Mouse (Mus musculus): Measurements from ENCODE around the gene Poln. TPM values are rescaled to one million over a fixed set of nuclear protein-coding genes. Genes with fewer than 3 reads are reported as not detected.

Gene Poln
- polyA plus RNA-seq, 1 experiment = 2.3 TPM

- Histone ChIP-seq H3K4me3 (ENCODE audit: control insufficient read depth, insufficient read depth, low read length) (no peak overlapping the region), H3K4me1 (replicated peaks; ENCODE audit: control insufficient read depth, insufficient read depth, low read length) (no peaks in the 10 kb centered on the region), H3K27ac (ENCODE audit: control insufficient read depth, insufficient read depth, low read length) (no peak overlapping the region), H3K36me3 (ENCODE audit: control insufficient read depth, insufficient read depth, low read length) (no peaks in the 10 kb centered on the region), H3K27me3 (ENCODE audit: control insufficient read depth, insufficient read depth, low read length) (no peaks in the 10 kb centered on the region)
- DNase-seq = no peak
- 92% methylated on average over 3 of the region's 3 CpGs for WGBS
- no peak for TF ChIP-seq POLR2A (IDR thresholded peaks at IDR 0.05; ENCODE audit: control insufficient read depth, extremely low read depth, insufficient read depth, low read length, poor library complexity)
- TF ChIP-seq CTCF (IDR thresholded peaks at IDR 0.05; ENCODE audit: borderline replicate concordance, control insufficient read depth, extremely low read depth, insufficient read depth, low read length, poor library complexity) = no peak
These were observed 50.0 kb downstream of the Poln start for GRCm38 (mm10) chr5:34119121-34119856.

GRCm38 (mm10) chr5:34105681-34106080, 63.6 kb downstream of the Poln start:
- Histone ChIP-seq H3K36me3 (ENCODE audit: control insufficient read depth, insufficient read depth, low read length) (no peaks in the 10 kb centered on the region), H3K4me3 (ENCODE audit: control insufficient read depth, insufficient read depth, low read length) (no peak overlapping the region), H3K4me1 (replicated peaks; ENCODE audit: control insufficient read depth, insufficient read depth, low read length) (no peaks in the 10 kb centered on the region), H3K27ac (ENCODE audit: control insufficient read depth, insufficient read depth, low read length) (no peak overlapping the region), H3K27me3 (ENCODE audit: control insufficient read depth, insufficient read depth, low read length) (no peaks in the 10 kb centered on the region)
- DNase-seq = no peak
- 79% methylated on average over 1 of the region's 1 CpGs for WGBS
- TF ChIP-seq POLR2A (IDR thresholded peaks at IDR 0.05; ENCODE audit: control insufficient read depth, extremely low read depth, insufficient read depth, low read length, poor library complexity) (no peak), CTCF (IDR thresholded peaks at IDR 0.05; ENCODE audit: borderline replicate concordance, control insufficient read depth, extremely low read depth, insufficient read depth, low read length, poor library complexity) (no peak)

GRCm38 (mm10) chr5:34097333-34097732, 71.9 kb downstream of the Poln start:
- 16% methylated on average over 1 of the region's 1 CpGs for WGBS

GRCm38 (mm10) chr5:34093021-34093420, 76.2 kb downstream of the Poln start:
- Histone ChIP-seq H3K36me3 (ENCODE audit: control insufficient read depth, insufficient read depth, low read length) (no peaks in the 10 kb centered on the region), H3K27me3 (ENCODE audit: control insufficient read depth, insufficient read depth, low read length) (no peaks in the 10 kb centered on the region), H3K27ac (ENCODE audit: control insufficient read depth, insufficient read depth, low read length) (no peak overlapping the region), H3K4me3 (ENCODE audit: control insufficient read depth, insufficient read depth, low read length) (no peak overlapping the region), H3K4me1 (replicated peaks; ENCODE audit: control insufficient read depth, insufficient read depth, low read length) (no peaks in the 10 kb centered on the region)
- 62% methylated on average over 2 of the region's 2 CpGs for WGBS
- TF ChIP-seq CTCF (IDR thresholded peaks at IDR 0.05; ENCODE audit: borderline replicate concordance, control insufficient read depth, extremely low read depth, insufficient read depth, low read length, poor library complexity) = no peak
- no peak for TF ChIP-seq POLR2A (IDR thresholded peaks at IDR 0.05; ENCODE audit: control insufficient read depth, extremely low read depth, insufficient read depth, low read length, poor library complexity)
- no peak for DNase-seq

More at GRCm38 (mm10) chr5:34097333-34097732, 71.9 kb downstream of the Poln start:
- no peaks in the 10 kb centered on the region for H3K36me3 ChIP-seq (ENCODE audit: control insufficient read depth, insufficient read depth, low read length)
- no peak for TF ChIP-seq POLR2A (IDR thresholded peaks at IDR 0.05; ENCODE audit: control insufficient read depth, extremely low read depth, insufficient read depth, low read length, poor library complexity)
- no peak for TF ChIP-seq CTCF (IDR thresholded peaks at IDR 0.05; ENCODE audit: borderline replicate concordance, control insufficient read depth, extremely low read depth, insufficient read depth, low read length, poor library complexity)
- no peak overlapping the region for H3K4me3 ChIP-seq (ENCODE audit: control insufficient read depth, insufficient read depth, low read length)
- no peak overlapping the region for H3K27ac ChIP-seq (ENCODE audit: control insufficient read depth, insufficient read depth, low read length)
- no peaks in the 10 kb centered on the region for H3K27me3 ChIP-seq (ENCODE audit: control insufficient read depth, insufficient read depth, low read length)
- no peaks in the 10 kb centered on the region for H3K4me1 ChIP-seq (replicated peaks; ENCODE audit: control insufficient read depth, insufficient read depth, low read length)
- peak; percentile 57 for DNase-seq

- Histone ChIP-seq H3K27ac (ENCODE audit: control insufficient read depth, insufficient read depth, low read length) (no peak overlapping the region), H3K36me3 (ENCODE audit: control insufficient read depth, insufficient read depth, low read length) (no peaks in the 10 kb centered on the region), H3K4me1 (replicated peaks; ENCODE audit: control insufficient read depth, insufficient read depth, low read length) (no peaks in the 10 kb centered on the region), H3K27me3 (ENCODE audit: control insufficient read depth, insufficient read depth, low read length) (no peaks in the 10 kb centered on the region), H3K4me3 (ENCODE audit: control insufficient read depth, insufficient read depth, low read length) (no peak overlapping the region)
- 88% methylated on average over 3 of the region's 3 CpGs for WGBS
- TF ChIP-seq CTCF (IDR thresholded peaks at IDR 0.05; ENCODE audit: borderline replicate concordance, control insufficient read depth, extremely low read depth, insufficient read depth, low read length, poor library complexity) (no peak), POLR2A (IDR thresholded peaks at IDR 0.05; ENCODE audit: control insufficient read depth, extremely low read depth, insufficient read depth, low read length, poor library complexity) (no peak)
- DNase-seq = no peak
These were observed 136.7 kb downstream of the Poln start for GRCm38 (mm10) chr5:34032520-34032919.

- TF ChIP-seq CTCF (IDR thresholded peaks at IDR 0.05; ENCODE audit: borderline replicate concordance, control insufficient read depth, extremely low read depth, insufficient read depth, low read length, poor library complexity) (no peak), POLR2A (IDR thresholded peaks at IDR 0.05; ENCODE audit: control insufficient read depth, extremely low read depth, insufficient read depth, low read length, poor library complexity) (no peak)
- no peak for DNase-seq
These were observed 138.2 kb downstream of the Poln start for GRCm38 (mm10) chr5:34031022-34031421.

More at GRCm38 (mm10) chr5:34031022-34031421, 138.2 kb downstream of the Poln start:
- H3K4me3 ChIP-seq (ENCODE audit: control insufficient read depth, insufficient read depth, low read length) = no peak overlapping the region
- 24% methylated on average over 6 of the region's 6 CpGs for WGBS
- H3K27me3 ChIP-seq (ENCODE audit: control insufficient read depth, insufficient read depth, low read length) = no peaks in the 10 kb centered on the region
- H3K4me1 ChIP-seq (replicated peaks; ENCODE audit: control insufficient read depth, insufficient read depth, low read length) = no peaks in the 10 kb centered on the region
- H3K27ac ChIP-seq (ENCODE audit: control insufficient read depth, insufficient read depth, low read length) = no peak overlapping the region
- no peaks in the 10 kb centered on the region for H3K36me3 ChIP-seq (ENCODE audit: control insufficient read depth, insufficient read depth, low read length)
